Mouse (Mus musculus) cerebellum, adult 2 months (tissue): ENCODE measurements around the gene Ccdc9b.

Experiments
- CTCF ChIP-seq: fragments of 200-500 bp; IDR thresholded peaks from 2 replicates; pipeline ENCODE4 v1.5.1; 2011; ENCODE audit warnings: low read depth, mild to moderate bottlenecking, control low read depth, low read length, moderate library complexity, borderline replicate concordance; ENCODE audit not compliant: insufficient read depth
- POLR2A ChIP-seq: fragments of 200-500 bp; IDR thresholded peaks from 2 replicates; pipeline ENCODE4 v1.6.1; 2011; ENCODE audit warnings: low read length, control low read depth, borderline replicate concordance; ENCODE audit not compliant: insufficient read depth

GRCm38 (mm10) chr2:118804474-118804873 lies 42.0 kb upstream of the Ccdc9b start:
- TF ChIP-seq CTCF: no peak
- TF ChIP-seq POLR2A: no peak
